Mouse (Mus musculus) stomach, embryonic 14.5 days (tissue): ENCODE results near the gene Serpina1b. TPM values are rescaled to one million over a fixed set of nuclear protein-coding genes. Genes with fewer than 3 reads are reported as not detected.
"Not testable (repeated sequence)": the region's sequence is repeated elsewhere in the genome, so short reads cannot be mapped to it uniquely, and the experiment has no call there.

Experiments used
- ATAC-seq: fragments of 200-750 bp; cut with Nextera tagmentation; 2 replicates; pipeline ENCODE4 v1.8.0; 2017; ENCODE audit warnings: low read depth, moderate TSS enrichment; ENCODE audit not compliant: insufficient number of reproducible peaks, insufficient read depth, low FRiP score
- H3K27ac ChIP-seq: fragments of 300-500 bp; sonication (generic); 2 replicates; pipeline ENCODE4 v1.5.1; 2014; ENCODE audit warnings: mild to moderate bottlenecking, low read length, moderate library complexity, mixed read lengths
- H3K27me3 ChIP-seq: fragments of 300-500 bp; sonication (generic); 2 replicates; pipeline ENCODE4 v1.6.1; 2014; ENCODE audit warnings: low read length, control low read depth, mixed read lengths; ENCODE audit not compliant: control insufficient read depth, insufficient read depth
- H3K36me3 ChIP-seq: fragments of 300-500 bp; sonication (generic); 2 replicates; pipeline ENCODE4 v1.6.1; 2014; ENCODE audit warnings: mild to moderate bottlenecking, control low read depth, low read length, moderate library complexity, mixed read lengths; ENCODE audit not compliant: control insufficient read depth, insufficient read depth
- H3K4me1 ChIP-seq: fragments of 300-500 bp; sonication (generic); 2 replicates; pipeline ENCODE4 v1.6.1; 2014; ENCODE audit warnings: low read length, control low read depth, mixed read lengths; ENCODE audit not compliant: control insufficient read depth, insufficient read depth
- H3K4me2 ChIP-seq: fragments of 300-500 bp; sonication (generic); replicated peaks from 2 replicates; pipeline ENCODE4 v1.6.1; 2014; ENCODE audit warnings: low read depth, low read length, control low read depth
- H3K4me3 ChIP-seq: fragments of 300-500 bp; sonication (generic); 2 replicates; pipeline ENCODE4 v1.5.1; 2014; ENCODE audit warnings: low read depth, low read length, control low read depth
- H3K9ac ChIP-seq: fragments of 300-500 bp; sonication (generic); replicated peaks from 2 replicates; pipeline ENCODE4 v1.6.1; 2014; ENCODE audit warnings: low read depth, mild to moderate bottlenecking, control low read depth, low read length, moderate library complexity, mixed read lengths
- H3K9me3 ChIP-seq: fragments of 300-500 bp; sonication (generic); 2 replicates; pipeline ENCODE4 v1.6.1; 2016; ENCODE audit warnings: low read depth, low read length, control low read depth; ENCODE audit not compliant: control insufficient read depth
- WGBS: fragments of 180-500 bp; shearing (Covaris S2); extraction: QIAGEN DNeasy Blood & Tissue Kit; methylation state at CpG from one replicate; pipeline ENCODE4 v1.1.7; 2014; 5-methylcytosine and 5-hydroxymethylcytosine counted together
- polyA plus RNA-seq: library from polyadenylated mRNA; unstranded; fragments of >200 nt; fragmentation: Nextera tagmentation; extraction: Ambion mirVana; gene quantifications from 2 replicates; pipeline ENCODE4 v1.2.1, GENCODE M21; 2014

The Serpina1b gene
- polyA plus RNA-seq, 1 experiment from 2014 or later = 5.7 TPM

DNA sequence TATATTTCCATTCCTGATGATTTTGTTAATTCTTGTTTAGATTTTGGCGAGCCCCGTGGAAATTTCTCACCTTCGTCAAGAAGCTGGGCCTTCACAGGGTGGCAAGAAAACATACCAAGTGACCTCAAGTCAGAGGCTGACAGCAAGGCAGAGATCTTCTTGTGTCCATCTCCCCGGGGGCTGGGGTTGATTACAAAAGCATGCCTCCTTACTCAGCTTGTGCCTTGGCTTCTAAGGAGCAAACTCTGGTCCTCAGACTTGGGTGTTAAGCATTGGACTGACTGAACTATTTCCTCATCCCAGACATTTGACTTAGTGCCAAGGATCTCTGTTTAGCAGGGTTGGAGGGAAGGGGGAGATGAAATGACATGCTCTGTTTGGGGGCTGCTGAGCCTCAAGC is 95.1 kb downstream of the Serpina1b start:
- H3K4me3 ChIP-seq, H3K4me1 ChIP-seq, H3K27ac ChIP-seq, H3K9ac ChIP-seq, H3K4me2 ChIP-seq, H3K27me3 ChIP-seq, H3K36me3 ChIP-seq, H3K9me3 ChIP-seq, ATAC-seq: not testable (repeated sequence)
- WGBS = 83% methylated on average over 4 of the region's 4 CpGs

DNA sequence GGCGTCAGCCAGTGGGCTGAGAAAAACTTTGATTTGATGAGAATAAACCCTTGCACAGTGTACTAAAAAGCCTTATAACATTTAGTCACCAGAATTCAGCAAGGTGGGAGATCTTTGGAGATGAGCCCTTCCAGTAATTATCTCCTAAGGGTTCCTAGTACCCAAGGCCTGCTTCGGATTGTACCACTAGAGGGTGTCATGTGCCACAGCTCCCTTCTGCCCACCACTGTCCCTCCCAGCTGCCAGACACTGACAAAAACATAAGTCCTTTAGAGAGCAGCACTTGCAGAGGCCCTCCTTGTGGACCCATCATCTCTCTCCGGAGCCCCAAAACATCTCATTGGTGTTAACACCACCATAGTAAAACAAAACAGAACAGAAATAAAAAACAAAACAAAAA is 118.6 kb downstream of the Serpina1b start:
- Histone ChIP-seq H3K4me2 (no peak overlapping the region), H3K4me3 (no peak overlapping the region), H3K27me3 (no peaks in the 10 kb centered on the region), H3K36me3 (no peaks in the 10 kb centered on the region), H3K9ac (no peak overlapping the region), H3K4me1 (no peaks in the 10 kb centered on the region), H3K9me3 (no peaks in the 10 kb centered on the region), H3K27ac (no peak overlapping the region)
- 76% methylated on average over 3 of the region's 3 CpGs for WGBS
- no peak for ATAC-seq

DNA sequence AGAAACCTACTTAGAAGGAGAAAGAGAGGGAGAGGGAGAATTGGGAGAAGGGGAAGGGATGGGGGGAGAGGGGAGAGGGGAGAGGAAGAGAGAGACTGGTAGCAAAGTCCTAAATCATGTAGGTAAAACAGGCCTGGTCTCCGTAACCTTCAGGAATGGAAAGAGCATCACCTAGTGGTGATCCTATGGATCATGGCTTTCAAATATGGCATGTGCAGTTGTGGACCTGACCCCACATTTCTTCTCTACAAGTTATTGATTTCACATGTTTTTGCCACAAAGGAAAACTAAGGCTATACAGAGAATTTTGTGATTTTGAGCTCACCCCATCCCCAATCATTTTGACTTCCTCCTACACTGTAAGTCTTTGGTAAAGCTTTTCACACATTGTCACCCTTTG is 119.8 kb downstream of the Serpina1b start:
- Histone ChIP-seq H3K36me3 (no peaks in the 10 kb centered on the region), H3K27ac (no peak overlapping the region), H3K9me3 (no peaks in the 10 kb centered on the region), H3K27me3 (no peaks in the 10 kb centered on the region), H3K4me2 (no peak overlapping the region), H3K4me1 (no peaks in the 10 kb centered on the region), H3K4me3 (no peak overlapping the region), H3K9ac (no peak overlapping the region)
- 65% methylated on average over 1 of the region's 1 CpGs for WGBS
- no peak for ATAC-seq

DNA sequence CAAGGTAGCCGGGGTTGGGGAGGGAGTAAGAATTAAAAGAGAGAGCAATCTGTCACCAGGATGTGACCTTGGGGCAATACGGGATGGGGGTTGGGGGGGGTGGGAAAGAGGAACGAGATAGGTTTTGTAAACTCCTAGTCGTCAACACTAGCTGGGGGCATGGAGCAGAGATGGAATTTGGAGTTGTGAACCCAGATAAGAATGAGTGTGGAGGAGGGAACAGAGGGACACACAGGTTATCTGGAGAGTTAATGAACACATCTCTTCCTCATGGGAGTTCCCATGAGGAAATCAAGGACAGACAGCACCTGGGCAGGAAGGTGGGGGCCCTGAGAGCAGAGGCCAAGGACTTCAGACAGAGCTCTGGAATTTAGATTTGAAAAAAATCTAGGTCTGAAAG is 124.1 kb downstream of the Serpina1b start:
- WGBS = 31% methylated on average over 4 of the region's 4 CpGs
- no peak overlapping the region for H3K4me3 ChIP-seq
- ATAC-seq = no peak

DNA sequence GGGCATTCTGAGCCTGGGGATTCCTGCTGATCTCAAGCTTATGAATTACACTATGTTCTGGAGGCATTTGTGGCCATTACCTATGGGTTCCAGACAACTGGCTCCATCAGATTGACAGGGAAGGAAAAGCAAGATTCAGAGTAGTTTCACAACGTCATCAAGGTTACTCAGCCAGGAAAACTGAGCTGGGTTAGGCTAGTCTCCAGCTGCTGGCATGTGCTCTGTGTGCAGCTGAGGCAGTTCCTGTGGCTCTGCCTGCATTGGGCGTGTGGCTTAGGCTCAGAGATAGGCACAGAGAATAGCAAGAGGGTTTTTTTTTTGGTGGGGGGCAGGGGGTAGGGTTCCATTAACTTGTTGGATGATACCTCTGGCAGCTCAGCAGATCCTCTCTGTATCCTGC is 124.6 kb downstream of the Serpina1b start:
- H3K4me3 ChIP-seq = no peak overlapping the region
- H3K9ac ChIP-seq = no peak overlapping the region
- no peaks in the 10 kb centered on the region for H3K27me3 ChIP-seq
- no peaks in the 10 kb centered on the region for H3K9me3 ChIP-seq
- 60% methylated on average over 2 of the region's 2 CpGs for WGBS
- ATAC-seq = no peak
- no peaks in the 10 kb centered on the region for H3K36me3 ChIP-seq
- no peak overlapping the region for H3K27ac ChIP-seq
- no peaks in the 10 kb centered on the region for H3K4me1 ChIP-seq
- no peak overlapping the region for H3K4me2 ChIP-seq

More for the DNA sequence above, 124.1 kb downstream of the Serpina1b start:
- H3K27me3 ChIP-seq = no peaks in the 10 kb centered on the region
- H3K9ac ChIP-seq = no peak overlapping the region
- no peaks in the 10 kb centered on the region for H3K9me3 ChIP-seq
- H3K4me1 ChIP-seq = no peaks in the 10 kb centered on the region
- H3K36me3 ChIP-seq = no peaks in the 10 kb centered on the region
- no peak overlapping the region for H3K27ac ChIP-seq
- H3K4me2 ChIP-seq = no peak overlapping the region

DNA sequence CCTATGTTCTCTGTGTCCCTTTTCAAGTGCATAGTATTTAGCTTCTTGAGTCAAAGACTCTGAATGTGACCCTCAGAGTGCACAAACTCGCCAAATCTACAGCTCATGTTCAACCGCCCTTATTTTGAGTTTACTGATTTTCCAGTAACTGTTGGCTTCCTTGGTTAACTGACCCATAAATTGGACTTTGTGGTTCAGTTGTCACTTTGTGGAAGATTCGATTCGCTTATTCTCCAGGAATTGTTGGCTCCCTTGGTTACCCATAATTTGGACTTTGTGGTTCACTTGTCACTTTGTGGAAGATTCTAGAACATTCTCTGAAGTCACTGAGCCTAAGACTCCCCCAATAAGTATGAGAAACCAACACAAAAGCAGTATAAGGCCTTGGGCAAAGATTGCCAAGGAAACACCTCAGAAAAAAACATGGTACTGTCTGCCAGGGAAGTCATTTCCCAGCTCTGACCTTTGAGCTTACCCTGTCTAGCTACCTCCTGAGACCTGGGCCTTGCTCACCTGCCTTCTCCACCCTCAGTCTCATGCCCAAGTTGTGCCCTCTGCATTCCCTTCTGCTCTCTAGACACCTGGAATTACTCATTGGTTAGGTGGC is 129.9 kb downstream of the Serpina1b start:
- Histone ChIP-seq H3K27ac (no peak overlapping the region), H3K4me3 (no peak overlapping the region), H3K9me3 (no peaks in the 10 kb centered on the region), H3K36me3 (no peaks in the 10 kb centered on the region), H3K27me3 (no peaks in the 10 kb centered on the region), H3K4me1 (no peaks in the 10 kb centered on the region), H3K9ac (no peak overlapping the region), H3K4me2 (no peak overlapping the region)
- no peak for ATAC-seq
- 85% methylated on average over 4 of the region's 4 CpGs for WGBS

DNA sequence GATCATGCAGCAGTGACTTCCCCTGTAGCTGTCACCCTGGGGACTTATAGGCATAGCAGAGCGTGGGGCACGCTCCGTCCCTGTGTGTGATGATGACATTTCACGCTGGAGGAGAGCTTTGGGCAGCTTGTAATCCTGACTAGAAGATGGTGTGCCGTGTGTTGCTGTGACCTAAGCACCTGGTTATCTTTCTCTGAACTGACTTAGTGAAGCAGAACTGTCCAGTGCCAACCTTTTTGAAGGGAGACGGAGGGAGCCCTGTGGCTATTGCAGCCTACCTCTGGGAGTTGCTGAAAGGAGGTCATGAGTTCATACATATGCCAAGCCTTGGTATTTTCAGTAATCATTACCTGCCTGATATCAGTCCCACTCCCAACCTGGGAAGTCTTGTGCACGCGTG is 134.7 kb downstream of the Serpina1b start, which contains the start of gene Serpina1f:
Serpina1f (minus strand) TSS at position 101 of the 400 bp plus-strand sequence.
- Histone ChIP-seq H3K4me2 (no peak within 1 kb of the TSS), H3K27ac (no peak within 1 kb of the TSS), H3K4me3 (no peak within 1 kb of the TSS), H3K4me1 (no peaks in the 10 kb centered on the region), H3K9me3 (no peaks in the 10 kb centered on the region), H3K27me3 (no peaks in the 10 kb centered on the region), H3K36me3 (no peaks in the 10 kb centered on the region), H3K9ac (no peak within 1 kb of the TSS)
- no peak for ATAC-seq
- WGBS = 85% methylated on average over 8 of the region's 8 CpGs

DNA sequence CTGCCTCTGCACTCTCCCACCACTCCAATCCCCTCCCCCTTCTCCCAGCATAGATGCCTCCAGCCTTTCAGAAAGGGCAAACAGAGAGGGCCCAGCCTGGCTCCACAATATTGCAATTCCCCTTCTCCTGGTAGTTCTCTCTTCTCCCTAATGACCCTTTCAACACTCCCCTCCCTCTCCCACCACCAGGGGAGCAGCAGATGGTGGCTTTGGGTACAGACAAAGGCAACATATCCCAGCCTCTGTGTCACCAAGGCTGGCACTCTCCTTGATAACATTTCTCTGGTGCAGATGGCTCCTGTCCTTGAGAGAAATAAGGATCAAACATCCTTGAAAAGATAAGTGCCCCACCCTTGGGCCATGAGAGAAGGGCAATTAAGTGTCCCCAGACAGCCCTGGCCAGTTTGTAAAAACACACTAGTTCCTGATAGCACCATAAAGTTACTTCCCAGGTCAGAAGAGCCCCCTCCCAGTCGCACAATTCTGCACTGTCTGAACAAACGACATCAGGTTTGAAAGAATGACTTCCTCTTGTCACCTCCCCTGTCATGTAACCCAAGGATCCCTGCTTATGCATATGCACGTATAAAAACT is 141.9 kb downstream of the Serpina1b start:
- no peak overlapping the region for H3K9ac ChIP-seq
- WGBS = 30% methylated on average over 3 of the region's 3 CpGs
- H3K27ac ChIP-seq = no peak overlapping the region
- no peaks in the 10 kb centered on the region for H3K36me3 ChIP-seq
- H3K4me2 ChIP-seq = no peak overlapping the region
- no peaks in the 10 kb centered on the region for H3K27me3 ChIP-seq
- no peaks in the 10 kb centered on the region for H3K9me3 ChIP-seq
- H3K4me1 ChIP-seq = no peaks in the 10 kb centered on the region
- ATAC-seq = no peak
- H3K4me3 ChIP-seq = no peak overlapping the region

DNA sequence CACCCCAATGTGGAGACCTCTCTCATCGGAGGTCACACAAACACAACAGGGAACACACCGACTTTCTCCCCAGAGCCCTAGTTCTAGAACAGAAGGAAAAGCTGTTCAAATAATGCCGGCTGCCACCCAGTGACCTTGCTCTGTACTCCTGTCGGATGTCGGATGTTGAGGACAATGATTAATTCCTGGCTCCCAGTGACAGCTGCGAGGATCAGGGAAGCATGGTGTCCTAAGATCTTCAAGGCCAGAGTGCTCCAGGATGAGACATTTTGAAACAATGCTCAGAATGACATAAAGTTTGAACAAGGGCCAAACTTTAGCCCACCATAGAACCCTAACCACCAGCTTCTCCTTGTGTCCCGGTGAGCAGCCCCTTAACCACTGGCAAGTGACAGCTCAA is 143.2 kb downstream of the Serpina1b start:
- Histone ChIP-seq H3K4me1 (no peaks in the 10 kb centered on the region), H3K9me3 (no peaks in the 10 kb centered on the region), H3K27me3 (no peaks in the 10 kb centered on the region), H3K4me2 (no peak overlapping the region), H3K4me3 (no peak overlapping the region), H3K27ac (no peak overlapping the region), H3K36me3 (no peaks in the 10 kb centered on the region), H3K9ac (no peak overlapping the region)
- 32% methylated on average over 7 of the region's 7 CpGs for WGBS
- no peak for ATAC-seq
